Mouse (Mus musculus) neural tube, embryonic 10.5 days (tissue): Measurements from ENCODE around the gene Csrp2.

Experiments
- DNase-seq: peaks from one replicate; pipeline ENCODE4 v3.0.0-alpha.2; 2017; ENCODE audit warnings: low spot score; ENCODE audit errors: extremely low spot score

The Csrp2 gene

GRCm38 (mm10) chr10:110971044-110971443, 51.5 kb downstream of the Csrp2 start:
- no peak for DNase-seq

- no peak for DNase-seq
These were observed 51.9 kb downstream of the Csrp2 start for GRCm38 (mm10) chr10:110971483-110971882.

- no peak for DNase-seq
These were observed 52.4 kb downstream of the Csrp2 start for GRCm38 (mm10) chr10:110971998-110972397.

- DNase-seq: no peak
These were observed 54.9 kb downstream of the Csrp2 start for GRCm38 (mm10) chr10:110974463-110974862.

- DNase-seq: no peak
These were observed 55.3 kb downstream of the Csrp2 start for GRCm38 (mm10) chr10:110974885-110975284.

- no peak for DNase-seq
These were observed 56.5 kb downstream of the Csrp2 start for GRCm38 (mm10) chr10:110976046-110976445.

- DNase-seq: no peak
These were observed 57.8 kb downstream of the Csrp2 start for GRCm38 (mm10) chr10:110977379-110977778.

GRCm38 (mm10) chr10:110979431-110979830, 59.8 kb downstream of the Csrp2 start:
- DNase-seq: no peak

- no peak for DNase-seq
These were observed 60.9 kb downstream of the Csrp2 start for GRCm38 (mm10) chr10:110980441-110980840.

- no peak for DNase-seq
These were observed 63.2 kb downstream of the Csrp2 start for GRCm38 (mm10) chr10:110982771-110983170.

GRCm38 (mm10) chr10:110986682-110987081, 67.1 kb downstream of the Csrp2 start:
- no peak for DNase-seq
